Mouse (Mus musculus) neural tube, embryonic 11.5 days (tissue): ENCODE measurements around the gene Nudt15. TPM values are rescaled to one million over a fixed set of nuclear protein-coding genes. Genes with fewer than 3 reads are reported as not detected.

Experiments
- ATAC-seq: fragments of 200-750 bp; cut with Nextera tagmentation; 2 replicates; pipeline ENCODE4 v1.8.0; 2017; ENCODE audit warnings: moderate number of reproducible peaks, mild to moderate bottlenecking, moderate TSS enrichment, moderate library complexity; ENCODE audit not compliant: insufficient read depth, low FRiP score, low TSS enrichment
- DNase-seq: peaks from one replicate; pipeline ENCODE4 v3.0.0-alpha.2; 2015; ENCODE audit warnings: low spot score
- H3K27ac ChIP-seq: fragments of 300-500 bp; sonication (generic); 2 replicates; pipeline ENCODE4 v1.5.1; 2014; ENCODE audit warnings: low read depth, mild to moderate bottlenecking, low read length
- H3K27me3 ChIP-seq: fragments of 300-500 bp; sonication (generic); 2 replicates; pipeline ENCODE4 v1.6.1; 2014; ENCODE audit warnings: mild to moderate bottlenecking, low read length, mixed read lengths; ENCODE audit not compliant: control insufficient read depth, insufficient read depth
- H3K36me3 ChIP-seq: fragments of 300-500 bp; sonication (generic); 2 replicates; pipeline ENCODE4 v1.6.1; 2014; ENCODE audit warnings: mild to moderate bottlenecking, low read length, moderate library complexity, mixed read lengths; ENCODE audit not compliant: control insufficient read depth, insufficient read depth
- H3K4me1 ChIP-seq: fragments of 300-500 bp; sonication (generic); 2 replicates; pipeline ENCODE4 v1.6.1; 2014; ENCODE audit warnings: low read length, mixed read lengths; ENCODE audit not compliant: control insufficient read depth, insufficient read depth
- H3K4me2 ChIP-seq: fragments of 300-500 bp; sonication (generic); 2 replicates; pipeline ENCODE4 v1.6.1; 2014; ENCODE audit warnings: low read depth, mild to moderate bottlenecking, moderate library complexity
- H3K4me3 ChIP-seq: fragments of 300-500 bp; sonication (generic); 2 replicates; pipeline ENCODE4 v1.5.1; 2014; ENCODE audit warnings: low read depth, low read length
- H3K9ac ChIP-seq: fragments of 300-500 bp; sonication (generic); 2 replicates; pipeline ENCODE4 v1.6.1; 2014; ENCODE audit warnings: mild to moderate bottlenecking, low read length
- H3K9me3 ChIP-seq: fragments of 300-500 bp; sonication (generic); 2 replicates; pipeline ENCODE4 v1.6.1; 2016; ENCODE audit warnings: low read length; ENCODE audit not compliant: control insufficient read depth
- WGBS: fragments of 180-500 bp; shearing (Covaris S2); extraction: QIAGEN DNeasy Blood & Tissue Kit; methylation state at CpG from one replicate; pipeline ENCODE4 v1.1.7; 2014; 5-methylcytosine and 5-hydroxymethylcytosine counted together
- polyA plus RNA-seq: library from polyadenylated mRNA; unstranded; fragments of >200 nt; fragmentation: Nextera tagmentation; extraction: Ambion mirVana; gene quantifications from 2 replicates; pipeline ENCODE4 v1.2.1, GENCODE M21; 2014

Gene Nudt15
- polyA plus RNA-seq, 1 experiment from 2014 or later, result 13.1 TPM

- H3K4me3 ChIP-seq, result no peak overlapping the region
- no peak for ATAC-seq
- 85% methylated on average over 3 of the region's 3 CpGs for WGBS
- H3K9ac ChIP-seq, result no peak overlapping the region
- H3K36me3 ChIP-seq, result no peaks in the 10 kb centered on the region
- DNase-seq, result no peak
- no peaks in the 10 kb centered on the region for H3K27me3 ChIP-seq
- no peaks in the 10 kb centered on the region for H3K9me3 ChIP-seq
- H3K27ac ChIP-seq, result no peak overlapping the region
- H3K4me2 ChIP-seq, result no peak overlapping the region
- no peaks in the 10 kb centered on the region for H3K4me1 ChIP-seq
These were observed 69.7 kb downstream of the Nudt15 start for GRCm38 (mm10) chr14:73478321-73478720.

GRCm38 (mm10) chr14:73477077-73477476 is 71.0 kb downstream of the Nudt15 start:
- Histone ChIP-seq H3K9me3 (no peaks in the 10 kb centered on the region), H3K4me2 (no peak overlapping the region), H3K9ac (no peak overlapping the region), H3K4me1 (no peaks in the 10 kb centered on the region; the same call in 1 of the 2 replicates), H3K27me3 (no peaks in the 10 kb centered on the region), H3K4me3 (no peak overlapping the region), H3K36me3 (no peaks in the 10 kb centered on the region), H3K27ac (no peak overlapping the region)
- 92% methylated on average over 10 of the region's 10 CpGs for WGBS
- no peak for ATAC-seq
- DNase-seq, result no peak

GRCm38 (mm10) chr14:73476361-73476934 is 71.6 kb downstream of the Nudt15 start:
- no peaks in the 10 kb centered on the region for H3K36me3 ChIP-seq
- H3K9ac ChIP-seq, result no peak overlapping the region
- H3K9me3 ChIP-seq, result no peaks in the 10 kb centered on the region
- H3K4me1 ChIP-seq, result no peaks in the 10 kb centered on the region; the same call in 1 of the 2 replicates
- no peak for ATAC-seq
- DNase-seq, result no peak
- no peak overlapping the region for H3K4me2 ChIP-seq
- no peaks in the 10 kb centered on the region for H3K27me3 ChIP-seq
- no peak overlapping the region for H3K27ac ChIP-seq
- 72% methylated on average over 8 of the region's 8 CpGs for WGBS
- no peak overlapping the region for H3K4me3 ChIP-seq

- ATAC-seq, result no peak
- no peaks in the 10 kb centered on the region for H3K27me3 ChIP-seq
- H3K36me3 ChIP-seq, result no peaks in the 10 kb centered on the region
- no peaks in the 10 kb centered on the region; the same call in 1 of the 2 replicates for H3K4me1 ChIP-seq
- no peak overlapping the region for H3K4me2 ChIP-seq
- no peak for DNase-seq
- WGBS, result 81% methylated on average over 7 of the region's 7 CpGs
- no peak overlapping the region for H3K27ac ChIP-seq
- H3K9me3 ChIP-seq, result no peaks in the 10 kb centered on the region
- H3K4me3 ChIP-seq, result no peak overlapping the region
- no peak overlapping the region for H3K9ac ChIP-seq
These were observed 72.5 kb downstream of the Nudt15 start for GRCm38 (mm10) chr14:73475506-73475905.

GRCm38 (mm10) chr14:73474636-73475093 is 73.4 kb downstream of the Nudt15 start:
- WGBS, result 44% methylated on average over 7 of the region's 7 CpGs
- H3K36me3 ChIP-seq, result no peaks in the 10 kb centered on the region
- ATAC-seq (no peak; the same call in 1 of the 2 replicates), DNase-seq (peak; percentile 29)
- H3K9ac ChIP-seq, result no peak overlapping the region
- H3K4me2 ChIP-seq, result no peak overlapping the region
- no peaks in the 10 kb centered on the region for H3K27me3 ChIP-seq
- H3K27ac ChIP-seq, result no peak overlapping the region
- H3K4me3 ChIP-seq, result no peak overlapping the region
- H3K9me3 ChIP-seq, result no peaks in the 10 kb centered on the region
- H3K4me1 ChIP-seq, result no peaks in the 10 kb centered on the region; the same call in 1 of the 2 replicates

- DNase-seq (peak; percentile 26), ATAC-seq (no peak)
- Histone ChIP-seq H3K4me2 (no peak overlapping the region), H3K27ac (no peak overlapping the region), H3K9ac (no peak overlapping the region), H3K36me3 (no peaks in the 10 kb centered on the region), H3K9me3 (no peaks in the 10 kb centered on the region), H3K27me3 (no peaks in the 10 kb centered on the region), H3K4me1 (no peaks in the 10 kb centered on the region; the same call in 1 of the 2 replicates), H3K4me3 (no peak overlapping the region)
- WGBS, result 73% methylated on average over 3 of the region's 3 CpGs
These were observed 74.2 kb downstream of the Nudt15 start for GRCm38 (mm10) chr14:73473670-73474460.

- Histone ChIP-seq H3K4me2 (no peak overlapping the region), H3K4me1 (no peaks in the 10 kb centered on the region; the same call in 1 of the 2 replicates), H3K27ac (no peak overlapping the region), H3K9me3 (no peaks in the 10 kb centered on the region), H3K36me3 (no peaks in the 10 kb centered on the region), H3K9ac (no peak overlapping the region), H3K27me3 (no peaks in the 10 kb centered on the region), H3K4me3 (no peak overlapping the region)
- DNase-seq, result no peak
- ATAC-seq, result no peak
- WGBS, result 61% methylated on average over 7 of the region's 7 CpGs
These were observed 75.8 kb downstream of the Nudt15 start for GRCm38 (mm10) chr14:73472205-73472604.

- DNase-seq (no peak), ATAC-seq (no peak)
- Histone ChIP-seq H3K36me3 (no peaks in the 10 kb centered on the region), H3K4me2 (no peak overlapping the region), H3K4me3 (no peak overlapping the region), H3K9ac (no peak overlapping the region), H3K4me1 (no peaks in the 10 kb centered on the region; the same call in 1 of the 2 replicates), H3K27me3 (no peaks in the 10 kb centered on the region), H3K27ac (no peak overlapping the region), H3K9me3 (no peaks in the 10 kb centered on the region)
- WGBS, result 79% methylated on average over 8 of the region's 8 CpGs
These were observed 77.4 kb downstream of the Nudt15 start for GRCm38 (mm10) chr14:73470593-73470992.

GRCm38 (mm10) chr14:73469506-73469905 is 78.5 kb downstream of the Nudt15 start:
- no peak for DNase-seq
- H3K36me3 ChIP-seq, result no peaks in the 10 kb centered on the region
- H3K27ac ChIP-seq, result no peak overlapping the region
- ATAC-seq, result no peak
- no peaks in the 10 kb centered on the region for H3K9me3 ChIP-seq
- 72% methylated on average over 7 of the region's 7 CpGs for WGBS
- H3K4me1 ChIP-seq, result no peaks in the 10 kb centered on the region; the same call in 1 of the 2 replicates
- H3K9ac ChIP-seq, result no peak overlapping the region
- no peak overlapping the region for H3K4me3 ChIP-seq
- no peak overlapping the region for H3K4me2 ChIP-seq
- H3K27me3 ChIP-seq, result no peaks in the 10 kb centered on the region
